Mouse (Mus musculus) embryonic facial prominence, embryonic 14.5 days (tissue): ENCODE measurements around the gene Gm19935. TPM values are rescaled to one million over a fixed set of nuclear protein-coding genes. Genes with fewer than 3 reads are reported as not detected.

Source experiments
- ATAC-seq: fragments of 200-750 bp; cut with Nextera tagmentation; 2 replicates; pipeline ENCODE4 v1.8.0; 2017; ENCODE audit warnings: low read depth, moderate number of reproducible peaks, moderate TSS enrichment
- DNase-seq: peaks from one replicate; pipeline ENCODE4 v3.0.0-alpha.2; 2015; ENCODE audit warnings: low spot score
- H3K27ac ChIP-seq: fragments of 300-500 bp; sonication (generic); replicated peaks from 2 replicates; pipeline ENCODE4 v1.5.1; 2014; ENCODE audit warnings: low read depth, mild to moderate bottlenecking, low read length, moderate library complexity
- H3K27me3 ChIP-seq: fragments of 300-500 bp; sonication (generic); replicated peaks from 2 replicates; pipeline ENCODE4 v1.6.1; 2014; ENCODE audit warnings: low read length; ENCODE audit not compliant: control insufficient read depth, insufficient read depth
- H3K36me3 ChIP-seq: fragments of 300-500 bp; sonication (generic); 2 replicates; pipeline ENCODE4 v1.6.1; 2014; ENCODE audit warnings: low read length, mixed read lengths; ENCODE audit not compliant: control insufficient read depth, insufficient read depth
- H3K4me1 ChIP-seq: fragments of 300-500 bp; sonication (generic); 2 replicates; pipeline ENCODE4 v1.6.1; 2014; ENCODE audit warnings: antibody characterized with exemption, low read length; ENCODE audit not compliant: control insufficient read depth, insufficient read depth
- H3K4me2 ChIP-seq: fragments of 300-500 bp; sonication (generic); 2 replicates; pipeline ENCODE4 v1.6.1; 2014; ENCODE audit warnings: low read depth, mild to moderate bottlenecking, low read length, moderate library complexity, mixed read lengths
- H3K4me3 ChIP-seq: fragments of 300-500 bp; sonication (generic); 2 replicates; pipeline ENCODE4 v1.5.1; 2014; ENCODE audit warnings: low read depth, mild to moderate bottlenecking, low read length
- H3K9ac ChIP-seq: fragments of 300-500 bp; sonication (generic); 2 replicates; pipeline ENCODE4 v1.6.1; 2014; ENCODE audit warnings: low read depth, mild to moderate bottlenecking, low read length, moderate library complexity, mixed read lengths
- H3K9me3 ChIP-seq: fragments of 300-500 bp; sonication (generic); 2 replicates; pipeline ENCODE4 v1.6.1; 2016; ENCODE audit warnings: low read length; ENCODE audit not compliant: control insufficient read depth
- WGBS: fragments of 180-500 bp; shearing (Covaris S2); extraction: QIAGEN DNeasy Blood & Tissue Kit; methylation state at CpG from one replicate; pipeline ENCODE4 v1.1.7; 2014; 5-methylcytosine and 5-hydroxymethylcytosine counted together
- polyA plus RNA-seq: library from polyadenylated mRNA; unstranded; fragments of >200 nt; fragmentation: Nextera tagmentation; extraction: Ambion mirVana; gene quantifications from 2 replicates; pipeline ENCODE4 v1.2.1, GENCODE M21; 2014

Gene Gm19935
- polyA plus RNA-seq, 1 experiment from 2014 or later, result 1.8 TPM

- H3K9ac ChIP-seq, result no peak overlapping the region
- DNase-seq (no peak), ATAC-seq (no peak)
- H3K27me3 ChIP-seq, result no peaks in the 10 kb centered on the region
- H3K27ac ChIP-seq, result no peak overlapping the region
- no peak overlapping the region for H3K4me3 ChIP-seq
- WGBS, result 65% methylated on average over 9 of the region's 9 CpGs
- H3K9me3 ChIP-seq, result 0 out of 2 replicates have a peak, but pooled peaks cover 8% of the 10 kb centered on the region
- no peak overlapping the region for H3K4me2 ChIP-seq
- no peaks in the 10 kb centered on the region for H3K36me3 ChIP-seq
- H3K4me1 ChIP-seq, result peaks cover 7% of the 10 kb centered on the region; the same call in 1 of the 2 replicates
Measured at GRCm38 (mm10) chr8:90825459-90825871, 8.3 kb upstream of the Gm19935 start.

GRCm38 (mm10) chr8:90822443-90822842, 5.2 kb upstream of the Gm19935 start:
- H3K27ac ChIP-seq, result no peak overlapping the region
- H3K4me3 ChIP-seq, result no peak overlapping the region
- H3K36me3 ChIP-seq, result no peaks in the 10 kb centered on the region
- H3K27me3 ChIP-seq, result no peaks in the 10 kb centered on the region
- H3K9ac ChIP-seq, result no peak overlapping the region
- ATAC-seq (no peak), DNase-seq (peak; percentile 36)
- no peak overlapping the region for H3K4me2 ChIP-seq
- WGBS, result 13% methylated on average over 11 of the region's 11 CpGs
- no peaks in the 10 kb centered on the region for H3K4me1 ChIP-seq
- H3K9me3 ChIP-seq, result 0 out of 2 replicates have a peak, but pooled peaks cover 8% of the 10 kb centered on the region

GRCm38 (mm10) chr8:90820321-90820696, 3.1 kb upstream of the Gm19935 start:
- H3K4me1 ChIP-seq, result no peaks in the 10 kb centered on the region
- DNase-seq, result no peak
- ATAC-seq, result no peak
- H3K36me3 ChIP-seq, result no peaks in the 10 kb centered on the region
- no peak overlapping the region for H3K9ac ChIP-seq
- no peak overlapping the region for H3K4me2 ChIP-seq
- WGBS, result 85% methylated on average over 4 of the region's 4 CpGs
- H3K27me3 ChIP-seq, result no peaks in the 10 kb centered on the region
- 0 out of 2 replicates have a peak, but pooled peaks cover 8% of the 10 kb centered on the region for H3K9me3 ChIP-seq
- H3K4me3 ChIP-seq, result no peak overlapping the region
- no peak overlapping the region for H3K27ac ChIP-seq

- Histone ChIP-seq H3K4me1 (no peaks in the 10 kb centered on the region), H3K27me3 (no peaks in the 10 kb centered on the region)
- 84% methylated on average over 9 of the region's 9 CpGs for WGBS
Measured at GRCm38 (mm10) chr8:90819561-90820320, 2.5 kb upstream of the Gm19935 start.

GRCm38 (mm10) chr8:90816061-90816882, 921 bp downstream of the Gm19935 start:
- ATAC-seq (no peak), DNase-seq (no peak)
- no peaks in the 10 kb centered on the region for H3K27me3 ChIP-seq
- H3K27ac ChIP-seq, result no peak overlapping the region
- H3K36me3 ChIP-seq, result no peaks in the 10 kb centered on the region
- H3K9ac ChIP-seq, result no peak overlapping the region
- WGBS, result 65% methylated on average over 23 of the region's 23 CpGs
- H3K9me3 ChIP-seq, result no peaks in the 10 kb centered on the region
- H3K4me2 ChIP-seq, result no peak overlapping the region
- H3K4me1 ChIP-seq, result no peaks in the 10 kb centered on the region
- no peak overlapping the region for H3K4me3 ChIP-seq

More at GRCm38 (mm10) chr8:90819561-90820320, 2.5 kb upstream of the Gm19935 start:
- ATAC-seq (no peak), DNase-seq (no peak)
- Histone ChIP-seq H3K4me3 (no peak overlapping the region), H3K9me3 (0 out of 2 replicates have a peak, but pooled peaks cover 8% of the 10 kb centered on the region), H3K27ac (no peak overlapping the region), H3K4me2 (no peak overlapping the region), H3K36me3 (no peaks in the 10 kb centered on the region), H3K9ac (no peak overlapping the region)

- ATAC-seq, result no peak
- H3K27me3 ChIP-seq, result no peaks in the 10 kb centered on the region
- DNase-seq, result no peak
- 78% methylated on average over 10 of the region's 10 CpGs for WGBS
- H3K4me2 ChIP-seq, result no peak overlapping the region
- no peak overlapping the region for H3K9ac ChIP-seq
- no peaks in the 10 kb centered on the region for H3K9me3 ChIP-seq
- H3K36me3 ChIP-seq, result no peaks in the 10 kb centered on the region
- H3K4me1 ChIP-seq, result no peaks in the 10 kb centered on the region
- no peak overlapping the region for H3K4me3 ChIP-seq
- no peak overlapping the region for H3K27ac ChIP-seq
Measured at GRCm38 (mm10) chr8:90813602-90814320, 3.4 kb downstream of the Gm19935 start.

- DNase-seq, result no peak
- no peak for ATAC-seq
- Histone ChIP-seq H3K9me3 (peaks cover 13% of the 10 kb centered on the region), H3K4me2 (no peak overlapping the region), H3K27ac (no peak overlapping the region), H3K36me3 (no peaks in the 10 kb centered on the region), H3K9ac (no peak overlapping the region), H3K27me3 (no peaks in the 10 kb centered on the region), H3K4me1 (peaks cover 7% of the 10 kb centered on the region; the same call in 1 of the 2 replicates), H3K4me3 (no peak overlapping the region)
- WGBS, result 81% methylated on average over 5 of the region's 5 CpGs
Measured at GRCm38 (mm10) chr8:90799473-90799872, 17.7 kb downstream of the Gm19935 start.
